Mouse (Mus musculus) neural tube, embryonic 14.5 days (tissue): ENCODE results near the gene Aff3. TPM values are rescaled to one million over a fixed set of nuclear protein-coding genes. Genes with fewer than 3 reads are reported as not detected.

Experiments used
- ATAC-seq: fragments of 200-750 bp; cut with Nextera tagmentation; 2 replicates; pipeline ENCODE4 v1.8.0; 2017; ENCODE audit warnings: low read depth, mild to moderate bottlenecking, moderate TSS enrichment, moderate library complexity
- H3K27ac ChIP-seq: fragments of 300-500 bp; sonication (generic); 2 replicates; pipeline ENCODE4 v1.5.1; 2014; ENCODE audit warnings: low read depth, mild to moderate bottlenecking, control low read depth, low read length, moderate library complexity, mixed read lengths
- H3K27me3 ChIP-seq: fragments of 300-500 bp; sonication (generic); 2 replicates; pipeline ENCODE4 v1.6.1; 2014; ENCODE audit warnings: low read length; ENCODE audit not compliant: control insufficient read depth, insufficient read depth
- H3K36me3 ChIP-seq: fragments of 300-500 bp; sonication (generic); 2 replicates; pipeline ENCODE4 v1.6.1; 2014; ENCODE audit warnings: low read length, mixed read lengths; ENCODE audit not compliant: control insufficient read depth, insufficient read depth
- H3K4me1 ChIP-seq: fragments of 300-500 bp; sonication (generic); 2 replicates; pipeline ENCODE4 v1.6.1; 2014; ENCODE audit warnings: low read length; ENCODE audit not compliant: control insufficient read depth, insufficient read depth
- H3K4me2 ChIP-seq: fragments of 300-500 bp; sonication (generic); 2 replicates; pipeline ENCODE4 v1.6.1; 2014; ENCODE audit warnings: mild to moderate bottlenecking, low read depth, low read length, control low read depth
- H3K4me3 ChIP-seq: fragments of 300-500 bp; sonication (generic); 2 replicates; pipeline ENCODE4 v1.5.1; 2014; ENCODE audit warnings: low read depth, low read length, control low read depth, mixed read lengths
- H3K9ac ChIP-seq: fragments of 300-500 bp; sonication (generic); replicated peaks from 2 replicates; pipeline ENCODE4 v1.6.1; 2014; ENCODE audit warnings: low read depth, mild to moderate bottlenecking, control low read depth, low read length, mixed read lengths
- H3K9me3 ChIP-seq: fragments of 300-500 bp; sonication (generic); 2 replicates; pipeline ENCODE4 v1.6.1; 2016; ENCODE audit warnings: low read length; ENCODE audit not compliant: control insufficient read depth
- WGBS: fragments of 180-500 bp; shearing (Covaris S2); extraction: QIAGEN DNeasy Blood & Tissue Kit; methylation state at CpG from one replicate; pipeline ENCODE4 v1.1.7; 2014; 5-methylcytosine and 5-hydroxymethylcytosine counted together
- polyA plus RNA-seq: library from polyadenylated mRNA; unstranded; fragments of >200 nt; fragmentation: Nextera tagmentation; extraction: Ambion mirVana; gene quantifications from 2 replicates; pipeline ENCODE4 v1.2.1, GENCODE M21; 2014

The Aff3 gene
- polyA plus RNA-seq, 1 experiment from 2014 or later, result 26.6 TPM

- H3K4me3 ChIP-seq, result no peak overlapping the region
- H3K4me2 ChIP-seq, result no peak overlapping the region
- 57% methylated on average over 4 of the region's 4 CpGs for WGBS
- no peak for ATAC-seq
- no peaks in the 10 kb centered on the region for H3K36me3 ChIP-seq
- H3K27ac ChIP-seq, result no peak overlapping the region
- H3K27me3 ChIP-seq, result no peaks in the 10 kb centered on the region
- 0 out of 2 replicates have a peak, but pooled peaks cover 2% of the 10 kb centered on the region for H3K4me1 ChIP-seq
- H3K9ac ChIP-seq, result no peak overlapping the region
- H3K9me3 ChIP-seq, result no peaks in the 10 kb centered on the region
These were observed 373.3 kb downstream of the Aff3 start for GRCm38 (mm10) chr1:38291497-38291896.

- no peaks in the 10 kb centered on the region for H3K9me3 ChIP-seq
These were observed 373.9 kb downstream of the Aff3 start for GRCm38 (mm10) chr1:38290881-38291280.

GRCm38 (mm10) chr1:38289891-38290290 lies 374.9 kb downstream of the Aff3 start:
- Histone ChIP-seq H3K36me3 (no peaks in the 10 kb centered on the region), H3K27ac (no peak overlapping the region), H3K27me3 (no peaks in the 10 kb centered on the region), H3K9ac (no peak overlapping the region), H3K9me3 (no peaks in the 10 kb centered on the region), H3K4me2 (no peak overlapping the region), H3K4me1 (0 out of 2 replicates have a peak, but pooled peaks cover 2% of the 10 kb centered on the region), H3K4me3 (no peak overlapping the region)
- WGBS, result 86% methylated on average over 5 of the region's 5 CpGs
- ATAC-seq, result no peak

More at GRCm38 (mm10) chr1:38290881-38291280, 373.9 kb downstream of the Aff3 start:
- WGBS, result 91% methylated on average over 7 of the region's 7 CpGs
- no peaks in the 10 kb centered on the region for H3K27me3 ChIP-seq
- H3K4me2 ChIP-seq, result no peak overlapping the region
- H3K36me3 ChIP-seq, result no peaks in the 10 kb centered on the region
- no peak overlapping the region for H3K9ac ChIP-seq
- no peak overlapping the region for H3K4me3 ChIP-seq
- H3K27ac ChIP-seq, result no peak overlapping the region
- H3K4me1 ChIP-seq, result 0 out of 2 replicates have a peak, but pooled peaks cover 2% of the 10 kb centered on the region
- ATAC-seq, result no peak

GRCm38 (mm10) chr1:38288716-38289115 lies 376.0 kb downstream of the Aff3 start:
- H3K36me3 ChIP-seq, result no peaks in the 10 kb centered on the region
- no peaks in the 10 kb centered on the region for H3K27me3 ChIP-seq
- 97% methylated on average over 1 of the region's 1 CpGs for WGBS
- ATAC-seq, result no peak
- H3K4me1 ChIP-seq, result 0 out of 2 replicates have a peak, but pooled peaks cover 2% of the 10 kb centered on the region
- no peak overlapping the region for H3K27ac ChIP-seq
- H3K9ac ChIP-seq, result no peak overlapping the region
- no peaks in the 10 kb centered on the region for H3K9me3 ChIP-seq
- no peak overlapping the region for H3K4me2 ChIP-seq
- H3K4me3 ChIP-seq, result no peak overlapping the region

- Histone ChIP-seq H3K9ac (no peak overlapping the region), H3K4me1 (no peaks in the 10 kb centered on the region), H3K36me3 (no peaks in the 10 kb centered on the region), H3K27me3 (no peaks in the 10 kb centered on the region), H3K4me3 (no peak overlapping the region), H3K9me3 (no peaks in the 10 kb centered on the region), H3K4me2 (no peak overlapping the region), H3K27ac (no peak overlapping the region)
- no peak for ATAC-seq
- WGBS, result 91% methylated on average over 1 of the region's 1 CpGs
These were observed 378.2 kb downstream of the Aff3 start for GRCm38 (mm10) chr1:38286551-38286950.

- H3K27ac ChIP-seq, result no peak overlapping the region
- H3K36me3 ChIP-seq, result no peaks in the 10 kb centered on the region
- H3K4me3 ChIP-seq, result no peak overlapping the region
- WGBS, result 93% methylated on average over 7 of the region's 7 CpGs
- ATAC-seq, result no peak
- no peak overlapping the region for H3K9ac ChIP-seq
- H3K4me2 ChIP-seq, result no peak overlapping the region
- no peaks in the 10 kb centered on the region for H3K4me1 ChIP-seq
- H3K9me3 ChIP-seq, result no peaks in the 10 kb centered on the region
- H3K27me3 ChIP-seq, result no peaks in the 10 kb centered on the region
These were observed 384.2 kb downstream of the Aff3 start for GRCm38 (mm10) chr1:38280549-38280948.

GRCm38 (mm10) chr1:38271312-38271711 lies 393.4 kb downstream of the Aff3 start:
- H3K4me2 ChIP-seq, result no peak overlapping the region
- H3K36me3 ChIP-seq, result no peaks in the 10 kb centered on the region
- H3K27me3 ChIP-seq, result no peaks in the 10 kb centered on the region
- H3K9me3 ChIP-seq, result no peaks in the 10 kb centered on the region
- H3K27ac ChIP-seq, result no peak overlapping the region
- no peak overlapping the region for H3K9ac ChIP-seq
- ATAC-seq, result no peak
- peaks cover 11% of the 10 kb centered on the region; the same call in 1 of the 2 replicates for H3K4me1 ChIP-seq
- H3K4me3 ChIP-seq, result no peak overlapping the region
- 97% methylated on average over 2 of the region's 2 CpGs for WGBS

GRCm38 (mm10) chr1:38268246-38269042 lies 396.3 kb downstream of the Aff3 start:
- H3K4me2 ChIP-seq, result no peak overlapping the region; the same call in 1 of the 2 replicates
- 32% methylated on average over 20 of the region's 20 CpGs for WGBS
- H3K9ac ChIP-seq, result no peak overlapping the region
- H3K27ac ChIP-seq, result peak overlapping the region; percentile 52
- no peaks in the 10 kb centered on the region for H3K36me3 ChIP-seq
- H3K4me1 ChIP-seq, result peaks cover 17% of the 10 kb centered on the region; the same call in 1 of the 2 replicates
- H3K9me3 ChIP-seq, result no peaks in the 10 kb centered on the region
- H3K4me3 ChIP-seq, result no peak overlapping the region
- peak; percentile 33; the same call in 1 of the 2 replicates for ATAC-seq
- H3K27me3 ChIP-seq, result no peaks in the 10 kb centered on the region

GRCm38 (mm10) chr1:38263251-38263650 lies 401.5 kb downstream of the Aff3 start:
- no peaks in the 10 kb centered on the region for H3K27me3 ChIP-seq
- WGBS, result 16% methylated on average over 8 of the region's 8 CpGs
- H3K9ac ChIP-seq, result no peak overlapping the region
- no peak overlapping the region for H3K4me3 ChIP-seq
- H3K4me1 ChIP-seq, result peaks cover 27% of the 10 kb centered on the region
- no peak overlapping the region for H3K4me2 ChIP-seq
- H3K9me3 ChIP-seq, result no peaks in the 10 kb centered on the region
- no peaks in the 10 kb centered on the region for H3K36me3 ChIP-seq
- H3K27ac ChIP-seq, result peak overlapping the region; percentile 66
- ATAC-seq, result peak; percentile 79
